Mouse (Mus musculus) layer of hippocampus, adult 2 months (tissue): ENCODE measurements around the gene Commd1. TPM values are rescaled to one million over a fixed set of nuclear protein-coding genes. Genes with fewer than 3 reads are reported as not detected.

Experiments used
- DNase-seq, 2 experiments: peaks; one replicate each; pipeline ENCODE4 v3.0.0; 2022; ENCODE audit warnings: low spot score in 2 of 2
- H3K27ac ChIP-seq: fragments of 200-600 bp; 2 replicates; pipeline ENCODE4 v1.8.1; 2022
- H3K4me3 ChIP-seq: fragments of 200-600 bp; 2 replicates; pipeline ENCODE4 v1.8.1; 2022; ENCODE audit warnings: mild to moderate bottlenecking
- CTCF ChIP-seq: fragments of 200-600 bp; conservative IDR thresholded peaks from 2 replicates; pipeline ENCODE4 v1.8.1; 2022; ENCODE audit warnings: antibody characterized with exemption, mild to moderate bottlenecking, moderate library complexity
- total RNA-seq, 2 experiments: library from RNA; stranded (reverse); gene quantifications; 2 replicates each; pipeline ENCODE4 v1.2.3; 2021

Commd1 gene
- total RNA-seq, 2 experiments from 2014 or later, result 51.2 to 60.4 TPM

DNA sequence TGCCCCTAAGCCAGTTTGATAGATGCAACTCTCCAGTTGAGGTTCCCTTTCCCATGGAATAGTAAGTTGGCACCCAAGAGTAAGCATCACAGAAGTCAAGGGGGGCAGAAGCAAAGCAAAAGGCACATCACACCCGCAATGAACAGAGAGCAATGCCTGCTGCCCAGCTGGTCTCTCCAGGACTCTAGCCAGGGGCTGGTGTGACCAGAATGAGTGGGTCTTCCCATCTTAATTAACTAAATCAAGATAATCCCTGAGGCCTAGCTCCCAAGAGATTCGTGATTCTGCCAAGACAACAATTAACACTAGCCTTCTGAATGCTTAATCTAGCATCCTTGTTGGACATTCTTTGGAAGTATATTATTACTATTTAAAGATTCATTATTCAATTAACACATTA is 58.6 kb downstream of the Commd1 start:
- DNase-seq, result no peak
- Histone ChIP-seq H3K4me3 (no peak overlapping the region), H3K27ac (no peak overlapping the region)
- no peak for TF ChIP-seq CTCF

DNA sequence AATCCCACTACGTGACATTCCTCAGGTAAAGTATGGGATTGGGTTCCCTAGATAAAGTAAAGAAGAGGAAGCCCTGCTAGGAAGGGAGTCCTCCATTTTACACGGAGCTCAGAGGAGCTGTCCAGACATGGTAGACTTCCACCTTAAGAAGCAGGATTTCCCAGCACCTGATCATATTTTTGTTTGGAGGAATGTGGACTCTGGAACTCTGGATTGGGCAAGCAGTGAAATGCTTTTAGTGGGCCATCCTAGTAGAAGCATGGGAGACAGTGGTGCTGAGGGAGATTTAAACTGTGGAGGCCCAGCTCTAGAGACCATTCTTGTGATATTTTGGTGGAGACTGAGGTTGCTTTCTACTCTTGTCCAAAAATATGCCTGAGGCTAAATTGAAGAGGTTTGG is 59.6 kb downstream of the Commd1 start:
- TF ChIP-seq CTCF, result no peak
- H3K4me3 ChIP-seq, result no peak overlapping the region
- no peak for DNase-seq

GRCm38 (mm10) chr11:22919336-22919735 is 62.8 kb downstream of the Commd1 start:
- H3K4me3 ChIP-seq, result no peak overlapping the region
- TF ChIP-seq CTCF, result no peak

More for the DNA sequence above, 59.6 kb downstream of the Commd1 start:
- no peak overlapping the region for H3K27ac ChIP-seq

DNA sequence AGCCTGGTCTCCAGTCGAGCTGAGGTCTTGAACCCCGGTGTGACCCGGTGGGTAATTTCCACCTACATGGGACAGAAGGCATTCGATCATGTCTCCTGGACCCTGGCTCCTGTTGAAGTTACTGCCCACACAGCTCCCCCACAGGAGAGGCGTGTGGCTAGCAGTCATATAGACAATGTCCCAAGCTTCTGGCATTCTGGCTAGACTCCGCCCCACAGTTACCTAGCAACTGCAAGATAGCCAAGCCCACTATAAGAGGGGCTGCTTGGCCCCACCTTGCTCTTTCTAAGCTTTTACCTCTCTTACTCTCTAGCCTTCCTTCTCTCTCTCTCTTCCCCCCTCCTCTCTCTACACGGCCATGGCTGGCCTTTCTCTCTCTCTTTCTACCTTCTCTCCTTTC is 64.4 kb downstream of the Commd1 start:
- no peak for TF ChIP-seq CTCF
- Histone ChIP-seq H3K27ac (no peak overlapping the region), H3K4me3 (no peak overlapping the region)
- DNase-seq, result no peak

More at GRCm38 (mm10) chr11:22919336-22919735, 62.8 kb downstream of the Commd1 start:
- DNase-seq, result no peak
- no peak overlapping the region for H3K27ac ChIP-seq

GRCm38 (mm10) chr11:22913744-22914143 is 68.4 kb downstream of the Commd1 start:
- no peak for TF ChIP-seq CTCF
- Histone ChIP-seq H3K4me3 (no peak overlapping the region), H3K27ac (no peak overlapping the region)
- DNase-seq, result no peak

- no peak for DNase-seq
- no peak overlapping the region for H3K4me3 ChIP-seq
- TF ChIP-seq CTCF, result no peak
- H3K27ac ChIP-seq, result no peak overlapping the region
Measured at GRCm38 (mm10) chr11:22911831-22912230, 70.4 kb downstream of the Commd1 start.

GRCm38 (mm10) chr11:22906453-22906865 is 75.7 kb downstream of the Commd1 start:
- H3K4me3 ChIP-seq, result no peak overlapping the region
- no peak for DNase-seq
- H3K27ac ChIP-seq, result no peak overlapping the region
- TF ChIP-seq CTCF, result no peak

- no peak for TF ChIP-seq CTCF
Measured at GRCm38 (mm10) chr11:22902923-22903322, 79.3 kb downstream of the Commd1 start.

DNA sequence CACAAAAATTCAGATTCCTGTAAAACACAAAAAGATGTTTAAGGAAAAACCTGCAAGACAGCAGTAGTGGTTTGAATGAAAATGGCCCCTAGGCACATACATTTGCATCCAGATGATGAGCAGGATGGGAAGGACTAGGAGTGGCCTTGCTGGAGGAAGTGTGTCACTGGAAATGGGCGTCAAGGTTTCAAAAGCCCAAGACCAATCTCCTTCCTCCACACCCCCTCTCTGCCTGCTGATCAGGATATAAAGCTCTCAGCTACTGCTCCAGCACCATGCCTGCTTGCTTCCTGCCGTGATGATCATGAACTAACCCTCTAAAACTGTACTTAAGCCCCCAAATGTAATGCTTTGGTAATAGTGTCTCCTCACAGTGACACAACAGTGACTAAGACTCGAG is 82.1 kb downstream of the Commd1 start:
- no peak overlapping the region for H3K27ac ChIP-seq
- no peak overlapping the region for H3K4me3 ChIP-seq
- TF ChIP-seq CTCF, result no peak
- DNase-seq, result no peak

More at GRCm38 (mm10) chr11:22902923-22903322, 79.3 kb downstream of the Commd1 start:
- no peak for DNase-seq
- Histone ChIP-seq H3K27ac (no peak overlapping the region), H3K4me3 (no peak overlapping the region)

- H3K27ac ChIP-seq, result no peak overlapping the region
- TF ChIP-seq CTCF, result no peak
- DNase-seq, result no peak
- H3K4me3 ChIP-seq, result no peak overlapping the region
Measured at GRCm38 (mm10) chr11:22897642-22898041, 84.5 kb downstream of the Commd1 start.

DNA sequence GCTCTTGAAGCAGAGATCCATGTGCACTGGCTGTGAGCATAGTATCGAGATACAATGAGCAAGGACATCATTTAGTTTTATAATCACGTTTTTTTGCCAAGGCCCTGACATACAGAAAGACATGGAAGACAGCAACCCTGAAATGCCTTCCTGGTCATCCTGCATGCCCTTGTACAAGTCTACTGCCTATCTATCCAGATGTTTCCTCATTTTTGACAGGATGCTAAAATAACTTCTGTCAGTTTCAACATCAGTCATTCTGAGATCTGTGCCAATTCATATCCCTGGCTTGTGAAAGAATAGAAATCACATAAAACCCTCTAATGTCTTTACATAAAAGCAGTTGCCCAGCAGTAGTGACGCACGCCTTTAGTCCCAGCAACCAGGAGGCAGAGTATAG is 85.1 kb downstream of the Commd1 start:
- Histone ChIP-seq H3K27ac (no peak overlapping the region), H3K4me3 (no peak overlapping the region)
- no peak for DNase-seq
- no peak for TF ChIP-seq CTCF

DNA sequence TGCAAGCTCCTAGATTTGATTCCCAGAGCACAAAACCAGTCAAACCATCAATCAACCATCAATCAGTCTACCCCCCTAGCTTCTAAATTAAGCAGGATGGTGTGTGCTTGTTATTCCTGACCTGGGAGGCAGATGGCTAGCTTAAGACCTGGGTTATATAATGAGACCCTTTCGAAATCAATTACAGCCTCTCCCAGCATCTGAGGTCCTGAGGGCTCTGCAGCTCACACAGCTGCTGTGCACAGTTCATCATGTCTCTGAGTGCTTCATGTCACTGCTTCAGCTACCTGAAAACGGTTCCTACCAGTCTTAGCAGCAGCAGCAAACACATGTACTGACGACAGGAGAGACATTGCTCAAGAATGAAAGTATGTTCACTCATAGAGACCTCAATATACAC is 89.1 kb downstream of the Commd1 start:
- no peak for TF ChIP-seq CTCF
- no peak overlapping the region for H3K4me3 ChIP-seq
- DNase-seq, result no peak
- H3K27ac ChIP-seq, result no peak overlapping the region

GRCm38 (mm10) chr11:22892466-22892865 is 89.7 kb downstream of the Commd1 start:
- TF ChIP-seq CTCF, result no peak
- Histone ChIP-seq H3K27ac (no peak overlapping the region), H3K4me3 (no peak overlapping the region)
- DNase-seq, result no peak

DNA sequence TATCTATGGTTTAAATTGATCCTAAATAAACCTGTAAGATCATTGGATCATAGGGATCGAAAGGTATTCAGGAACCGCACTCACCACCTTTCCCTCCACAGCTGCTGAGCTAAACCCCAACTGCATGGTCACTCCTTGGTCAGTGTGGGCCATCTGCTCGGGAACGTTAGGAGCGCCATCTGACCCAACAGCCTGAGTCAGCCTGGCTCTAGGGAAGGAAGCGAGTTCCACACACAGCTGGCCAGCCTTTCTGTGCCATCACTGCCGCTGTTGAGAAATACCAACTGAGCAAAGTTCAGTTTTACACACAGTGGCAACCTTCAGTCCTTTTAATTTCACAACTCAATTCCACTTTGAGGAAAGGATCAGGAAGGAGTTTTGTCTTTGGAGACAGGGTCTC is 90.3 kb downstream of the Commd1 start:
- Histone ChIP-seq H3K4me3 (no peak overlapping the region), H3K27ac (no peak overlapping the region)
- no peak for TF ChIP-seq CTCF
- DNase-seq, result no peak

DNA sequence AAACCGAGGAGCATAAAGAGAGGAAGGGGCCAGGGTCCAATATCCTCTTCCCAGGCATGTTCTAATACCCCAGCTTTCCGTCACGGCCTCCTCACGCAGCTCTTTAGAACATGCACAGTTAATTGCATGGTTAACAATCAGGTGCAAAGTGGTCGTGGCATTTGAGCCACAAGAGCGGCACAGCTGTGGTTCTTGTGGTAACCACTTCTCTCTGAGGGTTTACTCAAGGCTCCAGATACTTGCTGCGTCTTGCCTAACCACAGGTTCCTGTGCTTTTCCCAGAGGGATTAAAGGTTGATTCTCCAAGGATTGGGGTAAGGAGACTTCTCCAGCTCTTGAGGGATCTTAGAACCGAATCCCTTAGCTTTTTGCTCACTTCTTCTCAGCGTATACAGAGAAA is 90.9 kb downstream of the Commd1 start:
- H3K4me3 ChIP-seq, result no peak overlapping the region
- no peak overlapping the region for H3K27ac ChIP-seq
- no peak for TF ChIP-seq CTCF
- DNase-seq, result no peak
